Mouse (Mus musculus) stomach, postnatal 0 days (tissue): ENCODE data around the gene Phrf1.
A peak's percentile ranks its signal among the peaks of the same experiment; 100 is the strongest.

ENCODE experiments used
- CTCF ChIP-seq: IDR thresholded peaks from 2 replicates; pipeline ENCODE4 v1.5.1; 2016; ENCODE audit warnings: antibody characterized with exemption, low read depth, mild to moderate bottlenecking, moderate library complexity
- EP300 ChIP-seq: optimal IDR thresholded peaks from 2 replicates; pipeline ENCODE3; 2016; ENCODE audit warnings: antibody characterized with exemption

DNA sequence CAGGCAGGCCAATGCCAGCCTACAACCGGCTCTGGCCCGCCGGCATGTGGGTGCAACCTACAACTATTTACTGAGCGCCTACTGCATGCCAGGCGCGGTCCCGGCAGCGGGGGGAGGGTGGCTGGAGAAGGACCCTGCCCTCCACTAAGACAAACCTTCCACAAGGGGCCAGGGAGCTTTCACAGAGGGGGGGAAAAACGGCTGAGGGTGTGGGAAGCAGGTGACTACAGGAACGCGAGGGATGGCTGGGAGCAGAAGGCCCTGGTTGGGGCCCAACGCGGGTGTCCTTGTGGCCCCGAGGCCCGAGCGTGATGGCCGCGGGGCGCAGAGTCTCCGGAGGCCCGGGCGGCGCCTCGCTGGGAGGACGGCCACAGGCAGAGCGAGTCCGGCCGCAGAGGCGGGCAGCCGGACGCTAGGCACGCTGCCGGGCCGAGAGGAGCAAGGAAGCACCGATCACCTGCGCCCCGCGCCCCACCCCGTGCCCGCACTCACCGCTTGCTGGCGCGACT is 35.2 kb upstream of the Phrf1 start:
- no peak for TF ChIP-seq CTCF
- TF ChIP-seq EP300 = peak; percentile 77
